Mouse (Mus musculus) stomach, postnatal 0 days (tissue): ENCODE data around the gene Myl7.

ENCODE experiments used
- CTCF ChIP-seq: IDR thresholded peaks from 2 replicates; pipeline ENCODE4 v1.5.1; 2016; ENCODE audit warnings: antibody characterized with exemption, low read depth, mild to moderate bottlenecking, moderate library complexity
- EP300 ChIP-seq: optimal IDR thresholded peaks from 2 replicates; pipeline ENCODE3; 2016; ENCODE audit warnings: antibody characterized with exemption

DNA sequence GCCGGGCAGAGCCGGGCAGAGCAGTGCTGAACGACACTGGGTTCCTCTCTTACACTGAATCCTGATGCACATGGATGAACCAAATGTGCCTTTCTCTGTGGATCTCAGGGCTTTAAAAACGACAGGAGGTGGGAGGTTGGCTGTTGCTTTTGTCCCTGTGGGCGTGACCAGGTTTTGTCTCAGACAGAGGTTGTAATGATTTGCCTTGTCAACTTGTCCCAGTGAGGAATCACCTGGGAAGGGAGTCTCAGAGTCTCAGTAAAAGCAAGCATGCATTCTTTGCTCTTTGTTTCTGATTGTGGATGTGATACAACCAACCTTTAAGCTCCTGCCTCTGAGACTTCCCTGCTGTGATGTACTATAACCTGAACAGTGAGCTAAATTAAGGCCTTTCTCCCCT is 8.5 kb upstream of the Myl7 start:
- TF ChIP-seq CTCF (no peak), EP300 (no peak)
